Mouse (Mus musculus) limb, embryonic 12.5 days (tissue): ENCODE results near the gene Calhm6. TPM values are rescaled to one million over a fixed set of nuclear protein-coding genes. Genes with fewer than 3 reads are reported as not detected.

ENCODE experiments used
- ATAC-seq: fragments of 200-750 bp; cut with Nextera tagmentation; 2 replicates; pipeline ENCODE4 v1.8.0; 2017; ENCODE audit warnings: low read depth, moderate TSS enrichment; ENCODE audit not compliant: insufficient number of reproducible peaks, insufficient read depth, low FRiP score, low TSS enrichment
- H3K27ac ChIP-seq: fragments of 300-500 bp; sonication (generic); 2 replicates; pipeline ENCODE4 v1.5.1; 2016; ENCODE audit warnings: mild to moderate bottlenecking, moderate library complexity
- H3K27me3 ChIP-seq: fragments of 300-500 bp; sonication (generic); 2 replicates; pipeline ENCODE4 v1.6.1; 2016; ENCODE audit warnings: mild to moderate bottlenecking, moderate library complexity
- H3K36me3 ChIP-seq: fragments of 300-500 bp; sonication (generic); 2 replicates; pipeline ENCODE4 v1.6.1; 2016; ENCODE audit warnings: mild to moderate bottlenecking, moderate library complexity
- H3K4me1 ChIP-seq: fragments of 300-500 bp; sonication (generic); replicated peaks from 2 replicates; pipeline ENCODE4 v1.6.1; 2016
- H3K4me2 ChIP-seq: fragments of 300-500 bp; sonication (generic); 2 replicates; pipeline ENCODE4 v1.6.1; 2016; ENCODE audit warnings: mild to moderate bottlenecking, moderate library complexity
- H3K4me3 ChIP-seq: fragments of 300-500 bp; sonication (generic); replicated peaks from 2 replicates; pipeline ENCODE4 v1.5.1; 2016; ENCODE audit warnings: mild to moderate bottlenecking
- H3K9ac ChIP-seq: fragments of 300-500 bp; sonication (generic); replicated peaks from 2 replicates; pipeline ENCODE4 v1.6.1; 2016; ENCODE audit warnings: mild to moderate bottlenecking, moderate library complexity
- H3K9me3 ChIP-seq: fragments of 300-500 bp; sonication (generic); 2 replicates; pipeline ENCODE4 v1.6.1; 2016; ENCODE audit warnings: mild to moderate bottlenecking, moderate library complexity
- WGBS: fragments of 180-500 bp; shearing (Covaris S2); methylation state at CpG from one replicate; pipeline ENCODE4 v1.1.7; 2016; 5-methylcytosine and 5-hydroxymethylcytosine counted together
- polyA plus RNA-seq: library from polyadenylated mRNA; unstranded; fragments of >200 nt; fragmentation: Nextera tagmentation; extraction: Ambion mirVana; gene quantifications from 2 replicates; pipeline ENCODE4 v1.2.1, GENCODE M21; 2016

The Calhm6 gene
- 1.2 and 1.3 TPM in 2 replicates for polyA plus RNA-seq

- Histone ChIP-seq H3K9me3 (no peaks in the 10 kb centered on the region), H3K27ac (no peak within 1 kb of the TSS), H3K9ac (peak within 1 kb of the TSS; percentile 60), H3K4me2 (peak within 1 kb of the TSS; percentile 76), H3K27me3 (no peaks in the 10 kb centered on the region), H3K36me3 (no peaks in the 10 kb centered on the region), H3K4me3 (peak within 1 kb of the TSS; percentile 53), H3K4me1 (no peaks in the 10 kb centered on the region; the same call in 1 of the 2 replicates)
- peak; percentile 74; the same call in 1 of the 2 replicates for ATAC-seq
- WGBS: 15% methylated on average over 44 of the region's 44 CpGs
Measured at GRCm38 (mm10) chr10:34127392-34128378, at the start of gene Calhm6. Gene Calhm6, minus strand, starts transcription at chr10:34127984.

DNA sequence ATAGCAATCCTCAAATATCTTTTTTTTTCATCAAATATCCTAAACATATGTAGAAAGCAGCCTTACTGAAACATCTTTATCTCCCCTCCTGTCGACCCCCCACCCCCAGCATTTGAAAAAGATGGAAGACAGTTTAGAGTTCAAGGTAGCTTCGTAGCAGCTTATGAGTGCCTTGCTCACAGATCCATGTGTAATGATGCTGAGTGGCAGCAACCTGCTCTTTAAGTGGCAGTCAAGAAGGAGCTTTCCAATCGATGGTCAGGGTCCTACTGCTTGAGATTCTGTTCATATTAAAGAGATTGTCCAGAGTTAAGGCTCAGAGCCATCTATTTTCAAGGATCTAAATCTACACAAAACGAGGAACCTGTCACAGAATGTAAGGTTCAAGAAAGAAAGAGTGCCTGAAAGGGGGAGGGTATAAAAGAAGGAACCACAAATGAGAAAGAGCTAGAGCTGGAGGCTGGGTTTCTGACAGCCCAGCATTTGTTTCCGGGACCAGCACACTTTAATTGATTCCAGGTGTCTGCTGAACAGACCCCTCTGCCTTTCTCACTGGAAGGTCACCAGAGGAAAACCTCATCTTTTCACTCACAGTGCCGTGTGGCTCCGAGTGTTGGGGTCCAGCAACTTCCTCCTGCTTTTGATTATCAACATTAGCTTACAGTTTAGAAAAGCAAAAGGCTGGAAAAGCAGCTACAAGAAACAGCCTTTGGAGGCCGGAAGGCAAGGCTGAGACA lies 48.3 kb upstream of the Calhm6 start:
- ATAC-seq: peak; percentile 89
- Histone ChIP-seq H3K4me2 (peak overlapping the region; percentile 29), H3K9ac (no peak overlapping the region), H3K4me1 (peaks cover 23% of the 10 kb centered on the region), H3K9me3 (no peaks in the 10 kb centered on the region), H3K4me3 (no peak overlapping the region), H3K27me3 (no peaks in the 10 kb centered on the region), H3K36me3 (peaks cover 3% of the 10 kb centered on the region; the same call in 1 of the 2 replicates), H3K27ac (peak overlapping the region; percentile 90)
- WGBS: 12% methylated on average over 8 of the region's 8 CpGs

- WGBS: 72% methylated on average over 4 of the region's 4 CpGs
- Histone ChIP-seq H3K4me1 (peaks cover 24% of the 10 kb centered on the region), H3K36me3 (no peaks in the 10 kb centered on the region), H3K27ac (no peak overlapping the region), H3K4me2 (no peak overlapping the region), H3K4me3 (no peak overlapping the region), H3K27me3 (no peaks in the 10 kb centered on the region), H3K9ac (no peak overlapping the region), H3K9me3 (no peaks in the 10 kb centered on the region)
- no peak for ATAC-seq
Measured at GRCm38 (mm10) chr10:34172663-34173282, 45.0 kb upstream of the Calhm6 start.

- Histone ChIP-seq H3K4me2 (no peak overlapping the region), H3K36me3 (no peaks in the 10 kb centered on the region), H3K4me3 (no peak overlapping the region), H3K4me1 (peaks cover 17% of the 10 kb centered on the region), H3K9ac (no peak overlapping the region), H3K27ac (no peak overlapping the region), H3K9me3 (no peaks in the 10 kb centered on the region), H3K27me3 (no peaks in the 10 kb centered on the region)
- ATAC-seq: no peak
- 85% methylated on average over 4 of the region's 4 CpGs for WGBS
Measured at GRCm38 (mm10) chr10:34171660-34172059, 43.9 kb upstream of the Calhm6 start.

GRCm38 (mm10) chr10:34171191-34171590 lies 43.4 kb upstream of the Calhm6 start:
- no peaks in the 10 kb centered on the region for H3K27me3 ChIP-seq
- no peaks in the 10 kb centered on the region for H3K9me3 ChIP-seq
- no peak overlapping the region for H3K4me3 ChIP-seq
- no peak for ATAC-seq
- peaks cover 13% of the 10 kb centered on the region for H3K4me1 ChIP-seq
- H3K27ac ChIP-seq: no peak overlapping the region
- no peak overlapping the region for H3K9ac ChIP-seq
- H3K4me2 ChIP-seq: no peak overlapping the region
- H3K36me3 ChIP-seq: no peaks in the 10 kb centered on the region
- WGBS: 96% methylated on average over 3 of the region's 3 CpGs

DNA sequence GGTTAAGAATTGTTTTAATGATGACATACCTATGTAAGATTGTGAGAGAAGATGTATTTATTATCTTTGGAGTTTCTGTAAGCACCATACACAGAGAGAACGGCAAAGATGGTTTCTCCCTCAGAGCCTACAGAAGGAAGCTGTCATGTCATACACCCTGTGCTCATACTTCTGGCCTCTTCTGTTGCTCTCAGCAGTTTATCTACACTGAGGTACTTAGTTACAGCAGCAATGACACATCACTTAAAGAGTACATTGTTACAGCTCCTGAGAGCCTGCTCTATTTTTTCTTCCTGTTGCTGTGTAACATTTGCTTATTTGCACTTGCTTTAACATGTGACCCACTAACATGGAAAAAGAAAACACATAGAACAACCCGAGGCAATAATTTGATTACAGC lies 39.2 kb upstream of the Calhm6 start:
- 92% methylated on average over 2 of the region's 2 CpGs for WGBS
- Histone ChIP-seq H3K4me3 (no peak overlapping the region), H3K36me3 (peaks cover 9% of the 10 kb centered on the region), H3K9me3 (no peaks in the 10 kb centered on the region), H3K27ac (no peak overlapping the region), H3K9ac (no peak overlapping the region), H3K27me3 (no peaks in the 10 kb centered on the region), H3K4me2 (no peak overlapping the region), H3K4me1 (peaks cover 3% of the 10 kb centered on the region; the same call in 1 of the 2 replicates)
- ATAC-seq: no peak

DNA sequence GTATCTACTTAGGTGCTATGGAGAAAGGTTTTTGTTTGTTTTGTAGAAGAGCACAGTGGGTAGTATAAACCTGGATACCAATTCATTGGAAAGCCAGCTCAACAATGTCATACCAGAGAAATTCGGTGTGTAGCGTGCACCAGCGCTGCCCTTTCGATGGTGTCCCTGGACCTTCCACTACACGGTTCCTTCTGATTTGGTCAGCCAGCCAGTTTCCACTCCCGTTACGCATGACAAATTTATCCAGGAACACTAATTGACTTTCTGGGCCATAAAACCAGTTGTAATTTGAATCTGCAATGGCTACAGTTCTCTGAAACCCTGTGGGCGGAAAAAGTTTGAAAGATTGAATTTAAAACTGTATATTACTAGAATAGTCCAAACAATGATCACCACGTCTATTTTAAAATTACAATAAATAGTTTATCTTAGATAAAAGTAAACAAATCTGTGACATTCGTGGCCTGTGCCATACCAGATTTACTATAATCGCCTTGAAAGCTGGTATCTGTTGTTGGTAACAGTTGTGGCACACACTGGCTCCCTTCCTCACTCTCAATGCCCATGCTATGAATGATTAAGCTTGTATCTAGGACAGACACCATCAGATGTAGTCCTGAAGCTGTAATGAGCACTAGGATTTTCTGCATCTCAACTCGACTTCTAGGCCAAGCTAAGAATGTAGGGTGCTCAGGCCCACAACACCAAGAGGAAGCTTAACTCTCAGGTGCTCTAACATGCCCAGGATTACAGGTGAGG lies 28.2 kb upstream of the Calhm6 start:
- 78% methylated on average over 12 of the region's 12 CpGs for WGBS
- H3K27ac ChIP-seq: no peak overlapping the region

GRCm38 (mm10) chr10:34151827-34152226 lies 24.0 kb upstream of the Calhm6 start:
- H3K36me3 ChIP-seq: peaks cover 28% of the 10 kb centered on the region
- H3K4me2 ChIP-seq: no peak overlapping the region
- H3K4me1 ChIP-seq: peaks cover 6% of the 10 kb centered on the region; the same call in 1 of the 2 replicates
- no peak overlapping the region for H3K27ac ChIP-seq
- no peak overlapping the region for H3K4me3 ChIP-seq
- 79% methylated on average over 3 of the region's 3 CpGs for WGBS
- H3K9me3 ChIP-seq: no peaks in the 10 kb centered on the region
- ATAC-seq: no peak
- H3K27me3 ChIP-seq: no peaks in the 10 kb centered on the region
- H3K9ac ChIP-seq: no peak overlapping the region

More for the DNA sequence above, 28.2 kb upstream of the Calhm6 start:
- peaks cover 45% of the 10 kb centered on the region for H3K36me3 ChIP-seq
- H3K4me2 ChIP-seq: no peak overlapping the region
- no peak overlapping the region for H3K4me3 ChIP-seq
- no peaks in the 10 kb centered on the region; the same call in 1 of the 2 replicates for H3K4me1 ChIP-seq
- no peaks in the 10 kb centered on the region for H3K9me3 ChIP-seq
- H3K9ac ChIP-seq: no peak overlapping the region
- no peak for ATAC-seq
- no peaks in the 10 kb centered on the region for H3K27me3 ChIP-seq

DNA sequence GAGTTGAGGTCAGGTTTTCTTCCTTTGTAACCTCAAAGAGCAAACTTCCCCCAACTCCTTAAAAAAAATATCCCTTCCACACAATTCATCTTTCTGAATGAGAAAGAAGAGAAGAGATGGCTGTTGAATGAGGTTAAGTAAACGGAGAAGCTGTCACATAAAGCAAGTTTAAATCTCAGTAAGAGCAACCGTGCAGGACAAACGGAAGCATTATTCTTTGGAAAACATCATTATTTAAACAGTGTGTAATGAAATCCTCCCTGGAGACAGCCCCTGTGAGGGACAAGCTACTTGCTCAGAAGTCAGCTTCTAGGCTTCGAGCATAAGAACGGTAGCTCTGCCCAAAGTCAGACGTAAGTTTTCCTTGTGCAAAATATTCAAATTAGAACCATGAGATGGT lies 22.7 kb upstream of the Calhm6 start:
- peak overlapping the region; percentile 62; the same call in 1 of the 2 replicates for H3K27ac ChIP-seq
- ATAC-seq: no peak
- WGBS: 58% methylated on average over 6 of the region's 6 CpGs
- peaks cover 6% of the 10 kb centered on the region; the same call in 1 of the 2 replicates for H3K4me1 ChIP-seq
- no peak overlapping the region for H3K9ac ChIP-seq
- H3K4me3 ChIP-seq: no peak overlapping the region
- H3K27me3 ChIP-seq: no peaks in the 10 kb centered on the region
- peaks cover 24% of the 10 kb centered on the region for H3K36me3 ChIP-seq
- H3K4me2 ChIP-seq: no peak overlapping the region
- no peaks in the 10 kb centered on the region for H3K9me3 ChIP-seq

GRCm38 (mm10) chr10:34149772-34150171 lies 22.0 kb upstream of the Calhm6 start:
- 60% methylated on average over 3 of the region's 3 CpGs for WGBS
- H3K36me3 ChIP-seq: peaks cover 24% of the 10 kb centered on the region
- H3K9ac ChIP-seq: no peak overlapping the region
- peaks cover 6% of the 10 kb centered on the region; the same call in 1 of the 2 replicates for H3K4me1 ChIP-seq
- no peak overlapping the region for H3K4me2 ChIP-seq
- no peak overlapping the region for H3K27ac ChIP-seq
- H3K27me3 ChIP-seq: no peaks in the 10 kb centered on the region
- ATAC-seq: no peak
- H3K9me3 ChIP-seq: no peaks in the 10 kb centered on the region
- H3K4me3 ChIP-seq: no peak overlapping the region
